Mouse (Mus musculus) liver, embryonic 14 days (tissue): ENCODE measurements around the gene Vmn1r210. TPM values are rescaled to one million over a fixed set of nuclear protein-coding genes. Genes with fewer than 3 reads are reported as not detected.

Experiments used
- polyA plus RNA-seq: library from polyadenylated mRNA; depleted of rRNA; stranded (reverse); fragments of >200 nt; gene quantifications from 2 replicates; pipeline ENCODE4 v1.2.3, GENCODE M21; 2012; rRNA removed

Gene Vmn1r210
- not detected in 2 replicates for polyA plus RNA-seq

DNA sequence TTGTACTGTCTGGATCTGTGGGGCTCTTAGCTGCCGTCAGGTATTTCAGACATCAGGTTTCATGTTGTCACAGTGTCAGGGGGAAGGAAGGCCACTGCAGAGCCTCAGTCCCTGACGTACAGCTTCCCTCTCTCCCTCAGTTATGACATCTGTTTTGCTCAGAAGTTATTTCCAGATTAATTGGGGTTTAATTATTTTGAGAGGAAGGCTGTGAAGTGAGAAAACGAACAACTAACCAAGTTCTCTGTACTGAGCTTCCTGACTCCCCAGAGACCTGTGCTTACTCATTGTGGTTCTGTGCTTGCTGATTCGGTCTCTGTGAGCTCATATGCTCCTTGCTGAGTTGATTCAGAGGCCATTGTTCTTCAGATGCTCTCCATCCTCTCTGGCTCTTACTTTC, at the start of gene Vmn1r210:
Gene Vmn1r210 (minus strand): TSS at position 101 of the 400 bp plus-strand sequence.

DNA sequence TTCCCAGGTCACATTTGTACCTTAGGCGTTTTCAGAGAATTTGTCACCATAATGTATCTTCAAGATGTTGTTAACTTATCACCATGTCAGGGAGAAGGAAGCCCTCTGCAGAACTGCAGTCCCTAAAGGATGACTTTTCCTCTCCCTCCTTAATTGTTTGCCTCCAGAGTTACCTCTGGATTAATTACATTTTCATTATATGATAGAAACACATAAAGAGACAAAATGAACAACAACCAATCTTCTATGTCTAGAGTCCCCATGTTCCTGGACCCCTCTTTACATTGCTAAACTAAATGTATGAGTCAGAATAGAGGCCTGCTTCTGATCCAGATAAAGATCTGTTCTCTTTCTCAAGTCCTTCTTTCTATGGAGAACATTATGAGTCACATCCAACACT, 26.3 kb upstream of the Vmn1r210 start, which contains the start of gene Vmn1r211:
Gene Vmn1r211 (minus strand): TSS at position 101 of the 400 bp plus-strand sequence.

DNA sequence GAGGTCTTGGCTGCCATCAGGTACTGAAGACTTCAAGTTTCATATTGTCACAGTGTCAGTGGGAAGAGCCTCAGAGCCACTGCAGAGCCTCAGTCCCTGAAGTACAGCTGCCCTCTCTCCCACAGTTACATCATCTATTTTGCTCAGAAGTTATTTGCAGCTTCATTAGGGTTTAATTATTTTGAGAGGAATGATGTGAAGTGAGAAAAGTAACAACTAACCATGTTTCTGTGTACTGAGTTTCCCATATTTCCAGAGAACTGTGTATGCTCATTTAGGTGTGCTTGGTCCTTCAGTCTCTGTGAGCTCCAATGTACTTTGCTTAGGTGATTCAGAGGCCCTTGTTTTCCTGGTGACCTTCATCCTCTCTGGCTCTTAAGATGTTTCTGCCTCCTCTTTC, 21.6 kb downstream of the Vmn1r210 start, which contains the start of gene Vmn1r209:
Gene Vmn1r209 (minus strand): TSS at position 101 of the 400 bp plus-strand sequence.

DNA sequence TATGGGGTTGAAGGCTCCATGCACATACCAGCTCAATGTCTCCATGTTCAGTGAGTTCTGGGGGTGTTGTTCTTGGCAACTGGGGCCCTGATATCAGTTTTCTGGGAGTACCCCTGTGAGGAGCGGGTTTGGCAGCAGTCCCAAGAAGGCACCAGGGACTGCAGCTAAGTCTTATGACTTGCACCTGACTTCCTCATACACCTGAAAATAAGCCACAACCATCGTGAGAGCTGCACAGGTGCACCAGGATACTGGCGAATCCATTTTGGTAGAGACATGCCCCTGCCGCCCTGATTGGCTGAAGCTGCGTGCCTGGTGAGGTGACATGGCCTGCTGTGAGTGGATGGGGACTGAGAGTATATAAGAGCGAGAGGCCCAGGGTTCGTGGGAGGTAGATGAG, 53.8 kb downstream of the Vmn1r210 start, which contains the start of gene Vmn1r208:
Gene Vmn1r208 (minus strand): TSS at position 101 of the 400 bp plus-strand sequence.

Other genes starting within 250 kb of the Vmn1r210 start
- not detected in 2 replicates for gene Vmn1r205, start 238.3 kb downstream of the Vmn1r210 start, polyA plus RNA-seq
- not detected in 2 replicates for gene Vmn1r206, start 207.1 kb downstream of the Vmn1r210 start, polyA plus RNA-seq
- gene Vmn1r207-ps, start 101.7 kb downstream of the Vmn1r210 start, polyA plus RNA-seq: not detected in 2 replicates
- not detected in 2 replicates for gene Vmn1r208, start 53.9 kb downstream of the Vmn1r210 start, polyA plus RNA-seq
- gene Vmn1r209, start 21.7 kb downstream of the Vmn1r210 start, polyA plus RNA-seq: not detected in 2 replicates
- gene Vmn1r211, start 26.2 kb upstream of the Vmn1r210 start, polyA plus RNA-seq: not detected in 2 replicates
- gene Vmn1r212, start 52.9 kb upstream of the Vmn1r210 start, polyA plus RNA-seq: not detected in 2 replicates
- gene Vmn1r213, start 176.3 kb upstream of the Vmn1r210 start, polyA plus RNA-seq: not detected in 2 replicates
- gene Vmn1r214, start 199.1 kb upstream of the Vmn1r210 start, polyA plus RNA-seq: not detected in 2 replicates
- not detected in 2 replicates for gene Vmn1r215, start 236.7 kb upstream of the Vmn1r210 start, polyA plus RNA-seq